Mouse (Mus musculus) bone marrow, adult 2 months (tissue): ENCODE results near the gene Ctnnal1. TPM values are rescaled to one million over a fixed set of nuclear protein-coding genes. Genes with fewer than 3 reads are reported as not detected.

Experiments used
- H3K27ac ChIP-seq: fragments of 200-500 bp; 2 replicates; pipeline ENCODE4 v1.5.1; 2012; ENCODE audit warnings: low read depth, mild to moderate bottlenecking, control low read depth, inconsistent platforms, low read length; ENCODE audit not compliant: control insufficient read depth, poor library complexity, insufficient read depth
- H3K4me1 ChIP-seq: fragments of 200-500 bp; 2 replicates; pipeline ENCODE4 v1.6.1; 2011; ENCODE audit warnings: low read length; ENCODE audit not compliant: control insufficient read depth, insufficient read depth
- H3K4me3 ChIP-seq: fragments of 200-500 bp; replicated peaks from 2 replicates; pipeline ENCODE3; 2011; ENCODE audit warnings: mild to moderate bottlenecking, low read depth, low read length, control low read depth; ENCODE audit not compliant: control insufficient read depth
- CTCF ChIP-seq: fragments of 200-500 bp; IDR thresholded peaks from 2 replicates; pipeline ENCODE4 v1.5.1; 2011; ENCODE audit warnings: low read length, control low read depth; ENCODE audit not compliant: control insufficient read depth, insufficient read depth
- POLR2A ChIP-seq: fragments of 200-500 bp; IDR thresholded peaks from 2 replicates; pipeline ENCODE4 v1.6.1; 2011; ENCODE audit warnings: low read depth, mild to moderate bottlenecking, control low read depth, low read length, borderline replicate concordance; ENCODE audit not compliant: control insufficient read depth
- WGBS: fragments of 180-500 bp; shearing (Covaris S2); methylation state at CpG from one replicate; pipeline ENCODE4 v1.1.7; 2018; 5-methylcytosine and 5-hydroxymethylcytosine counted together
- polyA plus RNA-seq: library from polyadenylated mRNA; stranded (reverse); fragments of >200 nt; gene quantifications from 2 replicates; pipeline ENCODE4 v1.2.4, GENCODE M21; 2011; ENCODE audit warnings: low replicate concordance; ENCODE audit not compliant: missing spikeins, insufficient read depth, insufficient read length

Gene Ctnnal1
- polyA plus RNA-seq, 1 experiment = 9.5 TPM

- Histone ChIP-seq H3K4me3 (no peak overlapping the region), H3K4me1 (peaks cover 1% of the 10 kb centered on the region), H3K27ac (no peak overlapping the region)
- 90% methylated on average over 2 of the region's 2 CpGs for WGBS
- TF ChIP-seq POLR2A (no peak), CTCF (no peak)
Observed at GRCm38 (mm10) chr4:56901671-56902070, 36.7 kb upstream of the Ctnnal1 start.

- Histone ChIP-seq H3K4me1 (no peaks in the 10 kb centered on the region), H3K4me3 (no peak overlapping the region), H3K27ac (no peak overlapping the region)
- 85% methylated on average over 8 of the region's 8 CpGs for WGBS
- TF ChIP-seq POLR2A (no peak), CTCF (no peak)
Observed at GRCm38 (mm10) chr4:56899216-56899615, 34.2 kb upstream of the Ctnnal1 start.

DNA sequence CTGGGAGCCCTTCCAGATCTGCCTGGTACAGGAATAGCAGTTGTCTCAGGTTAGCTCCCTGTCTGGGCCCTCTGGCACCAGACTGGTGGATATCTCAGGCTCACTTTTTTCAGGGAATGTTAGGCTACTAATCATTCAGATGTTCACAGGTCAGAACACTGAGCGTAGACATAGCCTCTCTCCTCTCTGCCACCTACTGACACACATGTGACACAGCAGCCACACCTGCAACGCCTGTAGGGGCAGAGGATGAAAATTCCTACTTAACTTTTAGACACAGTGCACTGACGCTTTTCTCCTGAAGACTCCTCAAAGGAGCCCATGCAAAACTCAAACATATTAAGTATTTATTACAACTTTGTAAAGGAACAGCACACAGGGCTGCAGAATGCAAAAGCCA, 32.5 kb upstream of the Ctnnal1 start:
- 82% methylated on average over 3 of the region's 3 CpGs for WGBS
- TF ChIP-seq CTCF (no peak), POLR2A (no peak)
- no peak overlapping the region for H3K4me3 ChIP-seq
- H3K27ac ChIP-seq = no peak overlapping the region
- H3K4me1 ChIP-seq = no peaks in the 10 kb centered on the region; the same call in 1 of the 2 replicates

GRCm38 (mm10) chr4:56894196-56894595, 29.2 kb upstream of the Ctnnal1 start:
- 86% methylated on average over 3 of the region's 3 CpGs for WGBS
- no peaks in the 10 kb centered on the region; the same call in 1 of the 2 replicates for H3K4me1 ChIP-seq
- no peak overlapping the region for H3K4me3 ChIP-seq
- H3K27ac ChIP-seq = no peak overlapping the region
- TF ChIP-seq POLR2A = no peak
- TF ChIP-seq CTCF = no peak

GRCm38 (mm10) chr4:56892501-56893115, 27.6 kb upstream of the Ctnnal1 start:
- Histone ChIP-seq H3K27ac (no peak overlapping the region), H3K4me1 (no peaks in the 10 kb centered on the region; the same call in 1 of the 2 replicates), H3K4me3 (no peak overlapping the region)
- TF ChIP-seq POLR2A (no peak), CTCF (no peak)
- 19% methylated on average over 6 of the region's 6 CpGs for WGBS

GRCm38 (mm10) chr4:56888483-56888882, 23.5 kb upstream of the Ctnnal1 start:
- no peak overlapping the region for H3K27ac ChIP-seq
- WGBS = 81% methylated on average over 5 of the region's 5 CpGs
- H3K4me1 ChIP-seq = no peaks in the 10 kb centered on the region; the same call in 1 of the 2 replicates
- no peak for TF ChIP-seq POLR2A
- no peak for TF ChIP-seq CTCF
- no peak overlapping the region for H3K4me3 ChIP-seq

GRCm38 (mm10) chr4:56886286-56886979, 21.4 kb upstream of the Ctnnal1 start:
- H3K4me3 ChIP-seq = no peak overlapping the region
- WGBS = 71% methylated on average over 6 of the region's 6 CpGs
- no peak for TF ChIP-seq CTCF
- no peak for TF ChIP-seq POLR2A
- no peaks in the 10 kb centered on the region for H3K4me1 ChIP-seq
- no peak overlapping the region for H3K27ac ChIP-seq

DNA sequence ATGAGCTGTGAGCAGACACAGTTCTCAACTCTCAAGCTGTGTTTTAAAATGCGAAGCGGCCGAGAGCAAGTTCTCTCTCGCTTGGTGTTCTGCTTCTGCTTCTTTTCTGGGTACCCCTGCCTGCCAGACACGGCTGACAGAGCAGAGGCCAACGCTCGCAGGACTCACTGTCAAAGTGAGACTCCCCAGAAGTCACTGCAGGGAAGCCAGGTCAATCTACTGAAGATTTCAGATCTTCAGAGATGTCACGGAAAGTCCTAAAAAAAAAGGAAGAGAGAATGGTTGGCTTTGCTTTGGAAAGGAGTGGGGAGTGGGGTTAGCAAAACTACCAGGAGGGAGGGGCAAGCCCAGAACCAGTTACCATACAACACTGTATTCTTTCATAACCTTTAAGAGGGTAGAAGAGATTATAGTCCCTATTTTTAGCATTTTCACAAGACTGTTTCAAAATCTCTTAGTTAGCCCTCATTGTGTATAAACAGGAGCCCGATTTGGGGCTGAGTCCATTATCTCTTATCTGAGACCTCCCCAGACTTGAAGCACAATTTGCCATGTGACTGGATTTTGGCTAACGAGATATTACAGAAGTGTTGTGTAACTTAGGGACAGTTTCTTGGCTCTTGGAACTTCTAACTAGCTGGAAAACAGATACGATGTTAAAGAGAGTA, 15.2 kb upstream of the Ctnnal1 start:
- Histone ChIP-seq H3K4me1 (no peaks in the 10 kb centered on the region), H3K4me3 (no peak overlapping the region), H3K27ac (no peak overlapping the region)
- TF ChIP-seq POLR2A (no peak), CTCF (no peak)
- 80% methylated on average over 11 of the region's 11 CpGs for WGBS
